ENCODE assay signal across 32 mouse cellular contexts in the genomic region with DNA sequence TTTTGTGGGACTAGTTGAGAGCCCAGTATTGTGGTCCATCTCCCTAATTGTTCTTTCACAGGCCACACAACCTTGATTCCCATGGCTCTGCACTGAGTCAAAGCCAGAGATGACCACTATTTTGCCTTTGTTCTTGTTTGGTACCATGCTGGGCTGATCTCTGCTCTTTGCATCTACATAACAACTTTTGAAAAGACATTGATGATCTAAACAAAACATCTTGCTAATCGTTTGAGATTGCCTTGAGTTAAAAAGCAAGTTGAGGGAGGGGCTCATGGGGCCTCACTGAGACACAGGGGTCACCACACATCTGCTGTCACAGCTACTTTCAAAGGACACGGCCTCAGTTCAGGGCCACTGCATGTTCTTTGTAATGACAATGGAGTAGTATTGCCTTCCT. TPM values are rescaled to one million over a fixed set of nuclear protein-coding genes. Genes with fewer than 3 reads are reported as not detected.
"Had no signal": no experiment of that assay in that cellular context is flagged by ENCODE, and none has a peak within 500 bp of the region (broad histone marks: within the 10 kb centered on the region; RNA-seq: fewer than 3 reads in every experiment).

No protein-coding gene starts in this region.

- H3K36me3 ChIP-seq: liver, embryonic 13.5 days; midbrain, embryonic 12.5 days; neural tube, embryonic 13.5 days had no signal

- H3K4me3 ChIP-seq: layer of hippocampus, adult 2 months; liver, embryonic 13.5 days; midbrain, embryonic 12.5 days; myocyte; neural tube, embryonic 13.5 days had no signal

- H3K27me3 ChIP-seq: liver, embryonic 13.5 days; midbrain, embryonic 12.5 days; neural tube, embryonic 13.5 days had no signal

- H3K4me2 ChIP-seq: liver, embryonic 13.5 days; midbrain, embryonic 12.5 days; neural tube, embryonic 13.5 days had no signal

- ATAC-seq: midbrain, embryonic 16.5 days had no signal

- DNase-seq: kidney, adult 9 months; kidney, postnatal 14 days; kidney, postnatal 4 days; layer of hippocampus, adult 9-11 months; liver, embryonic 13.5 days; lung, adult 2 months; lung, postnatal 14 days; lung, postnatal 4 days; thymus, adult 2 months; thymus, postnatal 14 days; thymus, postnatal 4 days had no signal

- H3K27ac ChIP-seq: layer of hippocampus, adult 2 months; liver, embryonic 13.5 days; midbrain, embryonic 12.5 days; neural tube, embryonic 13.5 days had no signal

- H3K9me3 ChIP-seq: liver, embryonic 13.5 days; midbrain, embryonic 12.5 days; neural tube, embryonic 13.5 days had no signal

- H3K4me1 ChIP-seq: liver, embryonic 13.5 days; midbrain, embryonic 12.5 days; neural tube, embryonic 13.5 days had no signal

- H3K9ac ChIP-seq: liver, embryonic 13.5 days; midbrain, embryonic 12.5 days; neural tube, embryonic 13.5 days had no signal

RNA-seq across cellular contexts. Expression of gene Krt6a, which starts 8.3 kb away (rescaled TPM):
- total RNA-seq: layer of hippocampus, adult 2 months; layer of hippocampus, postnatal 25 days; left cerebral cortex, adult 18-20 months; left cerebral cortex, postnatal 25 days; liver, adult 2 months; megakaryocyte progenitor cell, adult 5-6 weeks; megakaryocyte-erythroid progenitor cell, adult 5-6 weeks; monocyte, adult 5-6 weeks had no signal
- polyA plus RNA-seq: limb, embryonic 11.5 days; liver, adult 2 months; liver, embryonic 16.5 days; midbrain, embryonic 12.5 days; midbrain, embryonic 16.5 days; myocyte; neural tube, embryonic 13.5 days; small intestine, adult 2 months; spleen, adult 2 months had no signal

RNA-seq across cellular contexts. Expression of gene Krt5, which starts 10.3 kb away (rescaled TPM):
- total RNA-seq: left cerebral cortex, adult 18-20 months; left cerebral cortex, postnatal 25 days; liver, adult 2 months; megakaryocyte progenitor cell, adult 5-6 weeks; megakaryocyte-erythroid progenitor cell, adult 5-6 weeks; monocyte, adult 5-6 weeks had no signal
- polyA plus RNA-seq: liver, adult 2 months; spleen, adult 2 months had no signal

RNA-seq across cellular contexts. Expression of gene Krt6b, which starts 22.3 kb away (rescaled TPM):
- total RNA-seq: layer of hippocampus, adult 2 months; layer of hippocampus, postnatal 25 days; left cerebral cortex, adult 18-20 months; left cerebral cortex, postnatal 25 days; liver, adult 2 months; megakaryocyte progenitor cell, adult 5-6 weeks; megakaryocyte-erythroid progenitor cell, adult 5-6 weeks; monocyte, adult 5-6 weeks had no signal
- polyA plus RNA-seq: kidney, embryonic 16.5 days; limb, embryonic 11.5 days; limb, embryonic 14.5 days; liver, adult 2 months; liver, embryonic 13.5 days; liver, embryonic 16.5 days; lung, embryonic 16.5 days; midbrain, embryonic 12.5 days; midbrain, embryonic 16.5 days; myocyte; neural tube, embryonic 13.5 days; spleen, adult 2 months had no signal

RNA-seq across cellular contexts. Expression of gene Krt71, which starts 40.5 kb away (rescaled TPM):
- total RNA-seq: layer of hippocampus, adult 2 months; layer of hippocampus, postnatal 25 days; left cerebral cortex, adult 18-20 months; left cerebral cortex, postnatal 25 days; liver, adult 2 months; megakaryocyte progenitor cell, adult 5-6 weeks; megakaryocyte-erythroid progenitor cell, adult 5-6 weeks; monocyte, adult 5-6 weeks; neutrophil, adult 5-6 weeks had no signal
- polyA plus RNA-seq: kidney, embryonic 16.5 days; limb, embryonic 11.5 days; liver, adult 2 months; liver, embryonic 13.5 days; liver, embryonic 16.5 days; lung, adult 2 months; lung, embryonic 16.5 days; midbrain, embryonic 12.5 days; myocyte; neural tube, embryonic 13.5 days; small intestine, adult 2 months; spleen, adult 2 months; stomach, embryonic 16.5 days had no signal

RNA-seq across cellular contexts. Expression of gene Gm5478, which starts 55.2 kb away (rescaled TPM):
- total RNA-seq: layer of hippocampus, adult 2 months; layer of hippocampus, postnatal 25 days; left cerebral cortex, adult 18-20 months; left cerebral cortex, postnatal 25 days; liver, adult 2 months; megakaryocyte progenitor cell, adult 5-6 weeks; megakaryocyte-erythroid progenitor cell, adult 5-6 weeks; monocyte, adult 5-6 weeks; neutrophil, adult 5-6 weeks had no signal
- polyA plus RNA-seq: kidney, embryonic 16.5 days; limb, embryonic 11.5 days; limb, embryonic 14.5 days; liver, adult 2 months; liver, embryonic 13.5 days; liver, embryonic 16.5 days; lung, adult 2 months; lung, embryonic 16.5 days; midbrain, embryonic 12.5 days; midbrain, embryonic 16.5 days; myocyte; neural tube, embryonic 13.5 days; small intestine, adult 2 months; spleen, adult 2 months; stomach, embryonic 16.5 days; thymus, adult 2 months had no signal
